Mouse (Mus musculus) limb, embryonic 14.5 days (tissue): Measurements from ENCODE around the gene Tenm2. TPM values are rescaled to one million over a fixed set of nuclear protein-coding genes. Genes with fewer than 3 reads are reported as not detected.

Experiments used
- ATAC-seq: fragments of 200-750 bp; cut with Nextera tagmentation; 2 replicates; pipeline ENCODE4 v1.8.0; 2017; ENCODE audit warnings: low read depth, moderate number of reproducible peaks, moderate TSS enrichment; ENCODE audit not compliant: low FRiP score
- DNase-seq: peaks from one replicate; pipeline ENCODE4 v3.0.0-alpha.2; 2015; ENCODE audit warnings: low spot score
- H3K27ac ChIP-seq: fragments of 300-500 bp; sonication (generic); replicated peaks from 2 replicates; pipeline ENCODE4 v1.5.1; 2014; ENCODE audit warnings: low read depth, mild to moderate bottlenecking, low read length, moderate library complexity, mixed read lengths
- H3K27me3 ChIP-seq: fragments of 300-500 bp; sonication (generic); 2 replicates; pipeline ENCODE4 v1.6.1; 2014; ENCODE audit warnings: low read length, mixed read lengths; ENCODE audit not compliant: control insufficient read depth, insufficient read depth
- H3K36me3 ChIP-seq: fragments of 300-500 bp; sonication (generic); 2 replicates; pipeline ENCODE4 v1.6.1; 2014; ENCODE audit warnings: mild to moderate bottlenecking, low read length, moderate library complexity, mixed read lengths; ENCODE audit not compliant: control insufficient read depth, insufficient read depth
- H3K4me1 ChIP-seq: fragments of 300-500 bp; sonication (generic); 2 replicates; pipeline ENCODE4 v1.6.1; 2014; ENCODE audit warnings: antibody characterized with exemption, low read length, mixed read lengths; ENCODE audit not compliant: control insufficient read depth, insufficient read depth
- H3K4me2 ChIP-seq: fragments of 300-500 bp; sonication (generic); replicated peaks from 2 replicates; pipeline ENCODE4 v1.6.1; 2014; ENCODE audit warnings: low read depth, mild to moderate bottlenecking, low read length, moderate library complexity; ENCODE audit not compliant: severe bottlenecking
- H3K4me3 ChIP-seq: fragments of 300-500 bp; sonication (generic); replicated peaks from 2 replicates; pipeline ENCODE4 v1.5.1; 2014; ENCODE audit warnings: low read length
- H3K9ac ChIP-seq: fragments of 300-500 bp; sonication (generic); 2 replicates; pipeline ENCODE4 v1.6.1; 2014; ENCODE audit warnings: mild to moderate bottlenecking, low read depth, low read length, moderate library complexity; ENCODE audit not compliant: severe bottlenecking
- H3K9me3 ChIP-seq: fragments of 300-500 bp; sonication (generic); 2 replicates; pipeline ENCODE4 v1.6.1; 2016; ENCODE audit warnings: low read length; ENCODE audit not compliant: control insufficient read depth
- POLR2A ChIP-seq: fragments of 200-500 bp; IDR thresholded peaks from 2 replicates; pipeline ENCODE4 v1.8.0; 2012; ENCODE audit warnings: inconsistent platforms, mild to moderate bottlenecking, moderate library complexity, borderline replicate concordance; ENCODE audit not compliant: insufficient read depth, insufficient read length; ENCODE audit errors: extremely low read depth
- WGBS: fragments of 180-500 bp; shearing (Covaris S2); extraction: QIAGEN DNeasy Blood & Tissue Kit; methylation state at CpG from one replicate; pipeline ENCODE4 v1.1.7; 2014; 5-methylcytosine and 5-hydroxymethylcytosine counted together
- polyA plus RNA-seq, 2 experiments: library from polyadenylated mRNA; depleted of rRNA in 1 of 2; stranded (reverse) in 1 of 2; unstranded in 1 of 2; fragments of >200 nt; fragmentation: Nextera tagmentation in 1 of 2; extraction: Ambion mirVana in 1 of 2; gene quantifications; 2 replicates each; pipeline versions ENCODE4 v1.2.1 to v1.2.3; 2012 to 2014

The Tenm2 gene
- polyA plus RNA-seq, 2 experiments = 3.7 to 5.6 TPM

DNA sequence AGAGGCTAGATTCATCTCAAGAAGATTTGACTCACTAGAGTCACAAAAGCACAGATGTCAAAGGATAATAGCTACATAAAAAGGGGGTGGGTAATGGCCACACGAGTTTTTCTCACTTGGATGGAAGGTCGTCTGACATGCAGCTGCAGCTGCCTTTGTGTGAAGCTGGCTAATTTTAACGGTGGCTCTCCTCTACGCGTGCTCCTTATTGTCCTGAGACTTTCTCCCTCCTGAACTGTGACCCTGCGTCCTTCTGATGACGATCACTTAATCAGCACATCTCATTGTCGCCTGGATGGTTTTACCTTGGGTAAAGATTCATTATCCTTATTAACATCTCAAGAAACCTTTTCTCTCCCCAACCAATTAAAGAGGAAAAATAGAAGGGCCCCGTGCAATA lies 1101.1 kb downstream of the Tenm2 start:
- no peak for TF ChIP-seq POLR2A
- no peaks in the 10 kb centered on the region for H3K27me3 ChIP-seq
- no peaks in the 10 kb centered on the region for H3K9me3 ChIP-seq
- no peak overlapping the region for H3K27ac ChIP-seq
- H3K36me3 ChIP-seq = no peaks in the 10 kb centered on the region
- ATAC-seq = no peak
- WGBS = 63% methylated on average over 9 of the region's 9 CpGs
- H3K4me3 ChIP-seq = no peak overlapping the region
- H3K4me1 ChIP-seq = 0 out of 2 replicates have a peak, but pooled peaks cover 2% of the 10 kb centered on the region
- no peak for DNase-seq
- no peak overlapping the region for H3K4me2 ChIP-seq
- no peak overlapping the region for H3K9ac ChIP-seq

DNA sequence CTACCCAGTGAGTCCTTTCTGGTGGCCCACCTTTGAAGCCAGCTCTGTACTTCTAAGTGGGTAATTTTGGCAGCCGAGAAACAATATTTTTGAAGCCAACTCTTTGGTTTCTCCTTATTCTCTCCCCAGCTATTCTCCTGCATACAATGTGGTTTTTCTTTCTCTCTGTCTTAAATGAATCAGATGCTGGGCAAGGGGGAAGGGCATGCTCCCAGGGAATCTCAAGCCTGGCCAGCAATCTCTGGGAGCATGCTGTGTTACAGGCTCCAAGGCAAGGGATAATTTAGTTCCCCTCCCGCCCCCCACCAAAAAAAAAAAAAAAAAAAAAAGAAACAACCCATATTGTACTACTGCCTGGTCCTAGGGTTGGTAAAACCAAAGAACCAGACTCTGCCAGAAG lies 1112.5 kb downstream of the Tenm2 start:
- TF ChIP-seq POLR2A = no peak
- no peaks in the 10 kb centered on the region for H3K27me3 ChIP-seq
- H3K4me3 ChIP-seq = no peak overlapping the region
- H3K9me3 ChIP-seq = no peaks in the 10 kb centered on the region
- DNase-seq = no peak
- no peak overlapping the region; the same call in 1 of the 2 replicates for H3K27ac ChIP-seq
- H3K36me3 ChIP-seq = no peaks in the 10 kb centered on the region
- no peak for ATAC-seq
- H3K9ac ChIP-seq = no peak overlapping the region
- peaks cover 13% of the 10 kb centered on the region for H3K4me1 ChIP-seq
- H3K4me2 ChIP-seq = no peak overlapping the region
- 52% methylated on average over 2 of the region's 2 CpGs for WGBS

DNA sequence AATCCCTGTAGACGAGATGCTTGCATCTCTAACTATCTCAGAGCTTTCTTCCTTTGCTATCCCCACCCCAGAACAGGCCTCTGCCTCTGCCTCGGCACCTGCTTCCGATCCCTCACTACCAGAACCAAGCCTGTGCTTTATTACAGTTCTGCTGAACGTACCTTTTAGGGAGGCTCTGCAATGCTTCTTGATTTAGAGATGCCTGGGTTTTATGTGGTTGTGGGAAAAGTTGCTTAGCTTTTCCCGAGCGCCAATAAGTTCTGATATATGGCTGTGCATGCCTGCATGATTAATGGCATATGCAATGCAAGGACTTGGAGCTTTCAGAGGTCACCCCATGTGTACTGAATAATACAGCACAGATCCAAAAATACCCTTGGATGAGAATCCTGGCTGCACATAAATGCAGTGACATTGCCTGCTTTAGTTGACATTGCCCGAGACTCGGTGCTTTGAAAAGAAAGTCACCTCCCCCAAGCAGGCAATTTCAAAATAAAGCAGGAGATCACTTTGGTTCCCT lies 1114.3 kb downstream of the Tenm2 start:
- Histone ChIP-seq H3K36me3 (no peaks in the 10 kb centered on the region), H3K27me3 (no peaks in the 10 kb centered on the region), H3K27ac (no peak overlapping the region), H3K4me1 (peaks cover 13% of the 10 kb centered on the region), H3K4me2 (no peak overlapping the region), H3K4me3 (no peak overlapping the region), H3K9me3 (no peaks in the 10 kb centered on the region), H3K9ac (no peak overlapping the region)
- DNase-seq (no peak), ATAC-seq (no peak)
- 42% methylated on average over 8 of the region's 8 CpGs for WGBS
- no peak for TF ChIP-seq POLR2A

DNA sequence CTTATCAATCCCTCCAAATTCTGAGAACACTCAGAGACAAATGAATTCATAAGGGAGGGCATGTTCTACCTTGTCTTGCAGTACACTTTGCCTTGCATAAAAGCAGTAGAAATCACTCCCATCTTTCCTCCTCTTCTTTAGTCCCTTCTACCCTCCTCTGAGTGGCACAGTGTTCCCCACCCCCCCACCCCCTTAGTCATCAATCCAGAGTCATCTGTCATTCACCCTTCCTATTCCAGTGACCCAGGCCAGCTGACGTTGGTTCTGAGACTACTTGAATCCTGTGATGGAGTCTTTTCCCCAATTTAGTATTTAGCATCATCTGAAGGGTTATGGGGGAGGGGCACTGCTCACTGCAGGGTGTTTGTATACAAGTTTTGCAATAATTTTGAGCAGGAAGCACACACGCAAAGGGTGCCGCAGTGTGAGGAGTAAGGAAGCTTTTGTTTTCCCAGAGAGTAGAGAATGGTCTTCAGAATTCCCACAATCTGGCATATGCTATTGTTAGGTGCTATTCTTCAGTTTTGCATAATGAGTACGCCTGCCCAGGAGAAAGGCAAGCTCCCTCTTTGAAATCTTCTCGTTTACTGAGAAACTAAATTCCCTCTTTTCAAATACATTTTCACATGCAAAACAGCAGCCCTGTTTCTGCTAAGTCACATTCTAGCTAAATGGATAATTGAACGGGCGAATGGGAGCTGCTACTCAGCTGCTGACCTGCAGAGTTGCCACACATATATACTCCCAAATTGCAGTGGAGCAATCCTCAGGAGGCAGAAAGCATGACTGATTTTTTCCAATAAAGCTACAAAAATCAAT lies 1115.0 kb downstream of the Tenm2 start:
- ATAC-seq (no peak), DNase-seq (no peak)
- H3K4me3 ChIP-seq = no peak overlapping the region
- peaks cover 13% of the 10 kb centered on the region for H3K4me1 ChIP-seq
- WGBS = 58% methylated on average over 7 of the region's 7 CpGs
- H3K27me3 ChIP-seq = no peaks in the 10 kb centered on the region
- no peak overlapping the region for H3K27ac ChIP-seq
- no peak overlapping the region for H3K4me2 ChIP-seq
- H3K9ac ChIP-seq = no peak overlapping the region
- no peak for TF ChIP-seq POLR2A
- H3K36me3 ChIP-seq = no peaks in the 10 kb centered on the region
- no peaks in the 10 kb centered on the region for H3K9me3 ChIP-seq

DNA sequence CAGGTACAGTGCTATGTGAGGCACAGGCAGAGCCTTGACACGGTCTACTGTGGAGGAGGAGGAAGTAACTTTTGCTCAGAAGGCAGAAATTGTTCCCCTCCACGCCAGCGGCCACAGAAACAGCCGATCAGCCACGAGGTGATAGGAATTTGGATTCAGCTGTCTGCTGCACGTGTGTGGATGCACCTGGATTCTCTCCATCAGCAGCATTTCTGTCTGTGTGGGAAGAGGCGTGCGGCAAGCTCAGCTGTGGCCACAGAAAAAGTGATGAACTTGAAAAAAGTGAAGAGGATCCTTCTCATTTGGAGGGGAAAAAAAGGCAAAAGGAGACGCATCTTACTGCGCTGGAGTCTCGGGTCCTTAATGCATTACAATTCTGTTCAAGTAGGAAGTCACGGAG lies 1122.4 kb downstream of the Tenm2 start:
- no peak for ATAC-seq
- WGBS = 82% methylated on average over 12 of the region's 12 CpGs
- Histone ChIP-seq H3K4me1 (peaks cover 13% of the 10 kb centered on the region), H3K27me3 (no peaks in the 10 kb centered on the region), H3K4me2 (no peak overlapping the region), H3K36me3 (no peaks in the 10 kb centered on the region), H3K9ac (no peak overlapping the region), H3K4me3 (no peak overlapping the region), H3K9me3 (no peaks in the 10 kb centered on the region), H3K27ac (no peak overlapping the region)
- no peak for DNase-seq
- no peak for TF ChIP-seq POLR2A
